Mouse (Mus musculus): ENCODE results near the gene Aebp1.

Gene Aebp1

GRCm38 (mm10) chr11:5898531-5898930 is 36.8 kb downstream of the Aebp1 start, which contains the start of gene Myl7:
TSS of gene Myl7 (minus strand) at chr11:5898782.
- no peak for DNase-seq

GRCm38 (mm10) chr11:5899286-5899685 is 37.5 kb downstream of the Aebp1 start:
- DNase-seq, result no peak

GRCm38 (mm10) chr11:5901320-5901719 is 39.6 kb downstream of the Aebp1 start:
- DNase-seq, result no peak

GRCm38 (mm10) chr11:5901950-5902349 is 40.2 kb downstream of the Aebp1 start:
- DNase-seq, result peak; percentile 36

GRCm38 (mm10) chr11:5902390-5902789 is 40.6 kb downstream of the Aebp1 start:
- DNase-seq, result no peak

- no peak for DNase-seq
Measured at GRCm38 (mm10) chr11:5903844-5904243, 42.1 kb downstream of the Aebp1 start.

- no peak for DNase-seq
Measured at GRCm38 (mm10) chr11:5904357-5904756, 42.6 kb downstream of the Aebp1 start.

GRCm38 (mm10) chr11:5904871-5905270 is 43.1 kb downstream of the Aebp1 start:
- DNase-seq, result no peak

- DNase-seq, result no peak
Measured at GRCm38 (mm10) chr11:5905778-5906518, 44.2 kb downstream of the Aebp1 start.

- no peak for DNase-seq
Measured at GRCm38 (mm10) chr11:5907096-5907495, 45.3 kb downstream of the Aebp1 start.

- no peak for DNase-seq
Measured at GRCm38 (mm10) chr11:5908642-5909041, 46.9 kb downstream of the Aebp1 start.

- peak; percentile 71 for DNase-seq
Measured at GRCm38 (mm10) chr11:5912635-5913034, 50.9 kb downstream of the Aebp1 start.

GRCm38 (mm10) chr11:5913256-5913655 is 51.5 kb downstream of the Aebp1 start:
- DNase-seq, result no peak

- no peak for DNase-seq
Measured at GRCm38 (mm10) chr11:5913936-5914335, 52.2 kb downstream of the Aebp1 start.

GRCm38 (mm10) chr11:5914940-5915339 is 53.2 kb downstream of the Aebp1 start:
- no peak for DNase-seq

- DNase-seq, result no peak
Measured at GRCm38 (mm10) chr11:5915429-5916177, 53.9 kb downstream of the Aebp1 start.

GRCm38 (mm10) chr11:5916178-5916548 is 54.4 kb downstream of the Aebp1 start:
- no peak for DNase-seq

- DNase-seq, result no peak
Measured at GRCm38 (mm10) chr11:5918111-5918510, 56.4 kb downstream of the Aebp1 start.

- no peak for DNase-seq
Measured at GRCm38 (mm10) chr11:5919606-5920005, 57.9 kb downstream of the Aebp1 start.

GRCm38 (mm10) chr11:5920323-5920960 is 58.7 kb downstream of the Aebp1 start:
- DNase-seq, result peak; percentile 41
